Mouse (Mus musculus): ENCODE measurements around the gene Srgap1.

DNA sequence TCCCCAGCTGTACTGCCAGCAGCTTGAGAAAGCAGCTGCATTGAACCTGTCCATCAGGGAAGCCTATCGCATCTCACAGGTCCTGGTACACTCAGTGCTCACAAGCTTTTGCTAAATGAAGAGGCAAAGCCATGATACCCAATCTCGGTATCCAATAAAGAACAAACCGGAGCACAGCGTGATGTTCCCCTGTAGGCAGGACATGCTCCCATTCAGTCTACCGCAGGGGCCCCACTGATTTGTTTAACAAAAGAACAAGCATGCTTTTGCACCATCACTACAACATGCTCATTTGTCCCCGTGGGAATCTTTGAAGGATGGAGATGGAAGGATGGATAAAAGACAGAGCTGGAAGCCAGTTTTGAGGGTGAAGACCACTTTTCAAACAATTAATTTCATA, 257.0 kb downstream of the Srgap1 start:
- no peak for TF ChIP-seq CTCF (IDR thresholded peaks at IDR 0.05; ENCODE audit: borderline replicate concordance, extremely low read depth, insufficient read depth, insufficient read length)
- no peak for TF ChIP-seq POLR2A (IDR thresholded peaks at IDR 0.05; ENCODE audit: borderline replicate concordance, extremely low read depth, insufficient read depth, insufficient read length, poor library complexity, severe bottlenecking)

Measured in brain, embryonic 14.5 days (tissue).